Mouse (Mus musculus) midbrain, embryonic 13.5 days (tissue): ENCODE measurements at regions not wholly inside any gene's neighbourhood (a gene's known extent, or its start where the extent isn't known, plus 50 kb on each side); places are given as distances from the start of the nearest gene placed in this dataset.

Experiments
- ATAC-seq: fragments of 200-750 bp; cut with Nextera tagmentation; 2 replicates; pipeline ENCODE4 v1.8.0; 2017; ENCODE audit warnings: mild to moderate bottlenecking, moderate TSS enrichment, moderate library complexity
- H3K27ac ChIP-seq: fragments of 300-500 bp; sonication (generic); 2 replicates; pipeline ENCODE4 v1.5.1; 2015; ENCODE audit warnings: inconsistent platforms, mild to moderate bottlenecking, moderate library complexity
- H3K27me3 ChIP-seq: fragments of 300-500 bp; sonication (generic); 2 replicates; pipeline ENCODE4 v1.6.1; 2015; ENCODE audit warnings: mild to moderate bottlenecking, inconsistent platforms
- H3K36me3 ChIP-seq: fragments of 300-500 bp; sonication (generic); 2 replicates; pipeline ENCODE4 v1.6.1; 2015; ENCODE audit warnings: mild to moderate bottlenecking, inconsistent platforms
- H3K4me1 ChIP-seq: fragments of 300-500 bp; sonication (generic); replicated peaks from 2 replicates; pipeline ENCODE4 v1.6.1; 2015; ENCODE audit warnings: inconsistent platforms
- H3K4me2 ChIP-seq: fragments of 300-500 bp; sonication (generic); replicated peaks from 2 replicates; pipeline ENCODE4 v1.6.1; 2015; ENCODE audit warnings: moderate library complexity, mild to moderate bottlenecking, inconsistent platforms
- H3K4me3 ChIP-seq: fragments of 300-500 bp; sonication (generic); replicated peaks from 2 replicates; pipeline ENCODE4 v1.5.1; 2015; ENCODE audit warnings: mild to moderate bottlenecking, inconsistent platforms
- H3K9ac ChIP-seq: fragments of 300-500 bp; sonication (generic); replicated peaks from 2 replicates; pipeline ENCODE4 v1.6.1; 2015; ENCODE audit warnings: mild to moderate bottlenecking, inconsistent platforms
- H3K9me3 ChIP-seq: fragments of 300-500 bp; sonication (generic); 2 replicates; pipeline ENCODE4 v1.6.1; 2016; ENCODE audit warnings: mild to moderate bottlenecking, inconsistent platforms
- WGBS: fragments of 180-500 bp; shearing (Covaris S2); methylation state at CpG from one replicate; pipeline ENCODE4 v1.1.7; 2015; 5-methylcytosine and 5-hydroxymethylcytosine counted together

- no peak overlapping the region for H3K4me3 ChIP-seq
- no peak overlapping the region for H3K9ac ChIP-seq
- no peak overlapping the region for H3K4me2 ChIP-seq
- no peak for ATAC-seq
- no peaks in the 10 kb centered on the region for H3K9me3 ChIP-seq
- H3K36me3 ChIP-seq: no peaks in the 10 kb centered on the region
- peaks cover 27% of the 10 kb centered on the region for H3K4me1 ChIP-seq
- H3K27ac ChIP-seq: no peak overlapping the region
- peaks cover 60% of the 10 kb centered on the region for H3K27me3 ChIP-seq
- WGBS: 100% methylated on average over 1 of the region's 1 CpGs
Observed at GRCm38 (mm10) chr7:70588061-70588460, 221.5 kb upstream of the Nr2f2 start.

GRCm38 (mm10) chr7:70584480-70584879 is 217.9 kb upstream of the Nr2f2 start:
- H3K4me3 ChIP-seq: no peak overlapping the region
- peaks cover 59% of the 10 kb centered on the region for H3K27me3 ChIP-seq
- no peaks in the 10 kb centered on the region for H3K36me3 ChIP-seq
- H3K9ac ChIP-seq: no peak overlapping the region
- no peak overlapping the region for H3K27ac ChIP-seq
- 63% methylated on average over 13 of the region's 13 CpGs for WGBS
- H3K9me3 ChIP-seq: no peaks in the 10 kb centered on the region
- H3K4me1 ChIP-seq: peaks cover 11% of the 10 kb centered on the region; the same call in 1 of the 2 replicates
- ATAC-seq: no peak
- H3K4me2 ChIP-seq: no peak overlapping the region

GRCm38 (mm10) chr7:70576112-70576910 is 209.8 kb upstream of the Nr2f2 start:
- no peaks in the 10 kb centered on the region for H3K36me3 ChIP-seq
- H3K9ac ChIP-seq: no peak overlapping the region
- H3K4me3 ChIP-seq: no peak overlapping the region
- 35% methylated on average over 15 of the region's 15 CpGs for WGBS
- no peaks in the 10 kb centered on the region for H3K9me3 ChIP-seq
- H3K27me3 ChIP-seq: peaks cover 10% of the 10 kb centered on the region; the same call in 1 of the 2 replicates
- ATAC-seq: no peak
- peaks cover 3% of the 10 kb centered on the region for H3K4me1 ChIP-seq
- H3K4me2 ChIP-seq: no peak overlapping the region
- no peak overlapping the region for H3K27ac ChIP-seq

GRCm38 (mm10) chr7:70575614-70576013 is 209.1 kb upstream of the Nr2f2 start:
- Histone ChIP-seq H3K27me3 (0 out of 2 replicates have a peak, but pooled peaks cover 5% of the 10 kb centered on the region), H3K36me3 (no peaks in the 10 kb centered on the region), H3K27ac (no peak overlapping the region), H3K4me1 (peaks cover 3% of the 10 kb centered on the region), H3K9ac (no peak overlapping the region), H3K4me2 (no peak overlapping the region), H3K9me3 (no peaks in the 10 kb centered on the region), H3K4me3 (no peak overlapping the region)
- WGBS: 83% methylated on average over 2 of the region's 2 CpGs
- ATAC-seq: no peak

GRCm38 (mm10) chr7:70574194-70574593 is 207.7 kb upstream of the Nr2f2 start:
- H3K9ac ChIP-seq: no peak overlapping the region
- 0 out of 2 replicates have a peak, but pooled peaks cover 3% of the 10 kb centered on the region for H3K27me3 ChIP-seq
- H3K4me2 ChIP-seq: no peak overlapping the region
- H3K4me3 ChIP-seq: no peak overlapping the region
- no peak for ATAC-seq
- H3K27ac ChIP-seq: no peak overlapping the region
- H3K4me1 ChIP-seq: peaks cover 3% of the 10 kb centered on the region
- H3K9me3 ChIP-seq: no peaks in the 10 kb centered on the region
- 74% methylated on average over 6 of the region's 6 CpGs for WGBS
- no peaks in the 10 kb centered on the region for H3K36me3 ChIP-seq

- Histone ChIP-seq H3K27me3 (no peaks in the 10 kb centered on the region), H3K36me3 (no peaks in the 10 kb centered on the region), H3K4me2 (no peak overlapping the region), H3K4me3 (no peak overlapping the region), H3K27ac (no peak overlapping the region), H3K9ac (no peak overlapping the region), H3K9me3 (no peaks in the 10 kb centered on the region), H3K4me1 (no peaks in the 10 kb centered on the region)
- WGBS: 89% methylated on average over 1 of the region's 1 CpGs
- ATAC-seq: no peak
Observed at GRCm38 (mm10) chr7:70565034-70565433, 198.5 kb upstream of the Nr2f2 start.

- Histone ChIP-seq H3K4me2 (no peak overlapping the region), H3K4me3 (no peak overlapping the region), H3K27me3 (no peaks in the 10 kb centered on the region), H3K9me3 (no peaks in the 10 kb centered on the region), H3K36me3 (no peaks in the 10 kb centered on the region), H3K4me1 (no peaks in the 10 kb centered on the region), H3K27ac (no peak overlapping the region), H3K9ac (no peak overlapping the region)
- 76% methylated on average over 5 of the region's 5 CpGs for WGBS
- no peak for ATAC-seq
Observed at GRCm38 (mm10) chr7:70548936-70549450, 182.5 kb upstream of the Nr2f2 start.

GRCm38 (mm10) chr7:70541881-70542665 is 175.5 kb upstream of the Nr2f2 start:
- WGBS: 91% methylated on average over 10 of the region's 10 CpGs
- Histone ChIP-seq H3K9ac (no peak overlapping the region), H3K4me1 (no peaks in the 10 kb centered on the region), H3K36me3 (no peaks in the 10 kb centered on the region), H3K4me2 (no peak overlapping the region), H3K27ac (no peak overlapping the region), H3K9me3 (no peaks in the 10 kb centered on the region), H3K4me3 (no peak overlapping the region), H3K27me3 (no peaks in the 10 kb centered on the region)
- no peak for ATAC-seq

- Histone ChIP-seq H3K27ac (no peak overlapping the region), H3K9ac (no peak overlapping the region), H3K36me3 (no peaks in the 10 kb centered on the region), H3K27me3 (no peaks in the 10 kb centered on the region), H3K9me3 (no peaks in the 10 kb centered on the region), H3K4me3 (no peak overlapping the region), H3K4me2 (no peak overlapping the region), H3K4me1 (no peaks in the 10 kb centered on the region)
- no peak for ATAC-seq
- 86% methylated on average over 9 of the region's 9 CpGs for WGBS
Observed at GRCm38 (mm10) chr7:70539121-70539642, 172.6 kb upstream of the Nr2f2 start.

GRCm38 (mm10) chr7:70536046-70536445 is 169.5 kb upstream of the Nr2f2 start:
- no peaks in the 10 kb centered on the region for H3K36me3 ChIP-seq
- no peak overlapping the region for H3K4me3 ChIP-seq
- H3K27me3 ChIP-seq: no peaks in the 10 kb centered on the region
- peaks cover under 1% of the 10 kb centered on the region for H3K9me3 ChIP-seq
- H3K27ac ChIP-seq: no peak overlapping the region
- H3K4me1 ChIP-seq: no peaks in the 10 kb centered on the region
- no peak for ATAC-seq
- 86% methylated on average over 6 of the region's 6 CpGs for WGBS
- H3K9ac ChIP-seq: no peak overlapping the region
- H3K4me2 ChIP-seq: no peak overlapping the region

GRCm38 (mm10) chr7:70533552-70533951 is 167.0 kb upstream of the Nr2f2 start:
- no peaks in the 10 kb centered on the region for H3K4me1 ChIP-seq
- no peak overlapping the region for H3K9ac ChIP-seq
- H3K9me3 ChIP-seq: peaks cover 8% of the 10 kb centered on the region
- H3K27me3 ChIP-seq: no peaks in the 10 kb centered on the region
- 44% methylated on average over 1 of the region's 1 CpGs for WGBS
- H3K4me3 ChIP-seq: no peak overlapping the region
- ATAC-seq: 0 out of 2 replicates have a peak, but pooled peaks have one; percentile 27
- no peak overlapping the region for H3K4me2 ChIP-seq
- no peaks in the 10 kb centered on the region for H3K36me3 ChIP-seq
- H3K27ac ChIP-seq: no peak overlapping the region

- no peaks in the 10 kb centered on the region for H3K27me3 ChIP-seq
- no peak overlapping the region for H3K9ac ChIP-seq
- H3K4me1 ChIP-seq: no peaks in the 10 kb centered on the region
- H3K9me3 ChIP-seq: peaks cover 11% of the 10 kb centered on the region
- ATAC-seq: no peak
- WGBS: 92% methylated on average over 4 of the region's 4 CpGs
- H3K36me3 ChIP-seq: no peaks in the 10 kb centered on the region
- no peak overlapping the region for H3K27ac ChIP-seq
- no peak overlapping the region for H3K4me2 ChIP-seq
- H3K4me3 ChIP-seq: no peak overlapping the region
Observed at GRCm38 (mm10) chr7:70527921-70528320, 161.4 kb upstream of the Nr2f2 start.
